Mouse (Mus musculus) heart, adult 2 months (tissue): ENCODE measurements around the gene Cgref1.
A peak's percentile ranks its signal among the peaks of the same experiment; 100 is the strongest.

Experiments used
- CTCF ChIP-seq: fragments of 200-600 bp; IDR thresholded peaks from 2 replicates; pipeline ENCODE4 v1.8.1; 2022; ENCODE audit warnings: antibody characterized with exemption, mild to moderate bottlenecking, moderate library complexity
- EP300 ChIP-seq: fragments of 200-500 bp; IDR thresholded peaks from 2 replicates; pipeline ENCODE4 v1.6.1; 2011; ENCODE audit warnings: low read depth, low read length, control low read depth; ENCODE audit not compliant: insufficient read depth

GRCm38 (mm10) chr5:30915974-30916433 is 29.4 kb downstream of the Cgref1 start:
- TF ChIP-seq EP300 (peak; percentile 85), CTCF (peak; percentile 76)
